Mouse (Mus musculus): ENCODE data around the gene Mcoln2. TPM values are rescaled to one million over a fixed set of nuclear protein-coding genes. Genes with fewer than 3 reads are reported as not detected.

Mcoln2 gene
- polyA plus RNA-seq, 1 experiment from 2014 or later: 0.59 TPM

- no peak within 1 kb of the TSS for H3K27ac ChIP-seq (ENCODE audit: low read depth, low read length)
- H3K4me3 ChIP-seq (ENCODE audit: low read length): peak within 1 kb of the TSS; percentile 12; the same call in 1 of the 2 replicates
- ATAC-seq: no peak
- peaks cover 6% of the 10 kb centered on the region for H3K4me1 ChIP-seq (ENCODE audit: control insufficient read depth, insufficient read depth, low read depth, low read length)
- no peak within 1 kb of the TSS for H3K9ac ChIP-seq (ENCODE audit: low read depth, low read length)
- no peaks in the 10 kb centered on the region for H3K9me3 ChIP-seq (ENCODE audit: control insufficient read depth, low read length)
- peaks cover 11% of the 10 kb centered on the region for H3K27me3 ChIP-seq (replicated peaks; ENCODE audit: control insufficient read depth, insufficient read depth, low read length)
- peak within 1 kb of the TSS; percentile 38 for H3K4me2 ChIP-seq (ENCODE audit: low read length)
- no peaks in the 10 kb centered on the region for H3K36me3 ChIP-seq (ENCODE audit: control insufficient read depth, insufficient read depth, low read length)
- 11% methylated on average over 34 of the region's 35 CpGs for WGBS
Observed at GRCm38 (mm10) chr3:146117258-146117996, 32.2 kb upstream of the Mcoln2 start, which contains the start of gene Mcoln3. Mcoln3 (plus strand) TSS chr3:146117450.

- H3K4me3 ChIP-seq (ENCODE audit: low read length): no peak overlapping the region
- H3K4me2 ChIP-seq (ENCODE audit: low read length): no peak overlapping the region
- H3K27me3 ChIP-seq (replicated peaks; ENCODE audit: control insufficient read depth, insufficient read depth, low read length): peaks cover 11% of the 10 kb centered on the region
- H3K36me3 ChIP-seq (ENCODE audit: control insufficient read depth, insufficient read depth, low read length): no peaks in the 10 kb centered on the region
- H3K9me3 ChIP-seq (ENCODE audit: control insufficient read depth, low read length): no peaks in the 10 kb centered on the region
- H3K9ac ChIP-seq (ENCODE audit: low read depth, low read length): no peak overlapping the region
- no peak overlapping the region for H3K27ac ChIP-seq (ENCODE audit: low read depth, low read length)
- ATAC-seq: no peak
- H3K4me1 ChIP-seq (ENCODE audit: control insufficient read depth, insufficient read depth, low read depth, low read length): peaks cover 6% of the 10 kb centered on the region
- 62% methylated on average over 9 of the region's 9 CpGs for WGBS
Observed at GRCm38 (mm10) chr3:146117997-146118457, 31.6 kb upstream of the Mcoln2 start.

GRCm38 (mm10) chr3:146121310-146122124, 28.1 kb upstream of the Mcoln2 start:
- H3K4me3 ChIP-seq (ENCODE audit: low read length): peak overlapping the region; percentile 11
- peaks cover 11% of the 10 kb centered on the region for H3K27me3 ChIP-seq (replicated peaks; ENCODE audit: control insufficient read depth, insufficient read depth, low read length)
- H3K27ac ChIP-seq (ENCODE audit: low read depth, low read length): no peak overlapping the region
- 11% methylated on average over 25 of the region's 25 CpGs for WGBS
- no peaks in the 10 kb centered on the region for H3K36me3 ChIP-seq (ENCODE audit: control insufficient read depth, insufficient read depth, low read length)
- H3K4me2 ChIP-seq (ENCODE audit: low read length): peak overlapping the region; percentile 47
- H3K9me3 ChIP-seq (ENCODE audit: control insufficient read depth, low read length): no peaks in the 10 kb centered on the region
- no peak for ATAC-seq
- peak overlapping the region; percentile 27; the same call in 1 of the 2 replicates for H3K9ac ChIP-seq (ENCODE audit: low read depth, low read length)
- peaks cover 6% of the 10 kb centered on the region for H3K4me1 ChIP-seq (ENCODE audit: control insufficient read depth, insufficient read depth, low read depth, low read length)

GRCm38 (mm10) chr3:146122125-146122420, 27.6 kb upstream of the Mcoln2 start:
- H3K4me2 ChIP-seq (ENCODE audit: low read length): no peak overlapping the region; the same call in 1 of the 2 replicates
- 55% methylated on average over 3 of the region's 3 CpGs for WGBS

GRCm38 (mm10) chr3:146122807-146123463, 26.7 kb upstream of the Mcoln2 start:
- Histone ChIP-seq H3K27me3 (replicated peaks; ENCODE audit: control insufficient read depth, insufficient read depth, low read length) (no peaks in the 10 kb centered on the region), H3K9ac (ENCODE audit: low read depth, low read length) (no peak overlapping the region), H3K4me2 (ENCODE audit: low read length) (no peak overlapping the region), H3K36me3 (ENCODE audit: control insufficient read depth, insufficient read depth, low read length) (no peaks in the 10 kb centered on the region), H3K27ac (ENCODE audit: low read depth, low read length) (no peak overlapping the region), H3K9me3 (ENCODE audit: control insufficient read depth, low read length) (no peaks in the 10 kb centered on the region), H3K4me1 (ENCODE audit: control insufficient read depth, insufficient read depth, low read depth, low read length) (peaks cover 6% of the 10 kb centered on the region), H3K4me3 (ENCODE audit: low read length) (no peak overlapping the region)
- ATAC-seq: no peak
- WGBS: 80% methylated on average over 8 of the region's 8 CpGs

More at GRCm38 (mm10) chr3:146122125-146122420, 27.6 kb upstream of the Mcoln2 start:
- Histone ChIP-seq H3K4me3 (ENCODE audit: low read length) (no peak overlapping the region), H3K36me3 (ENCODE audit: control insufficient read depth, insufficient read depth, low read length) (no peaks in the 10 kb centered on the region), H3K9me3 (ENCODE audit: control insufficient read depth, low read length) (no peaks in the 10 kb centered on the region), H3K27ac (ENCODE audit: low read depth, low read length) (no peak overlapping the region), H3K9ac (ENCODE audit: low read depth, low read length) (no peak overlapping the region), H3K27me3 (replicated peaks; ENCODE audit: control insufficient read depth, insufficient read depth, low read length) (peaks cover 6% of the 10 kb centered on the region), H3K4me1 (ENCODE audit: control insufficient read depth, insufficient read depth, low read depth, low read length) (peaks cover 6% of the 10 kb centered on the region)
- no peak for ATAC-seq

GRCm38 (mm10) chr3:146123464-146123825, 26.2 kb upstream of the Mcoln2 start:
- WGBS: 59% methylated on average over 9 of the region's 9 CpGs
- H3K27me3 ChIP-seq (replicated peaks; ENCODE audit: control insufficient read depth, insufficient read depth, low read length): no peaks in the 10 kb centered on the region
- peaks cover 6% of the 10 kb centered on the region for H3K4me1 ChIP-seq (ENCODE audit: control insufficient read depth, insufficient read depth, low read depth, low read length)
- 0 out of 2 replicates have a peak, but pooled peaks have one; percentile 52 for ATAC-seq
- no peaks in the 10 kb centered on the region for H3K9me3 ChIP-seq (ENCODE audit: control insufficient read depth, low read length)
- no peak overlapping the region for H3K4me3 ChIP-seq (ENCODE audit: low read length)
- H3K9ac ChIP-seq (ENCODE audit: low read depth, low read length): no peak overlapping the region
- H3K27ac ChIP-seq (ENCODE audit: low read depth, low read length): no peak overlapping the region
- no peak overlapping the region for H3K4me2 ChIP-seq (ENCODE audit: low read length)
- H3K36me3 ChIP-seq (ENCODE audit: control insufficient read depth, insufficient read depth, low read length): no peaks in the 10 kb centered on the region

- Histone ChIP-seq H3K27ac (ENCODE audit: low read depth, low read length) (no peak overlapping the region), H3K9me3 (ENCODE audit: control insufficient read depth, low read length) (no peaks in the 10 kb centered on the region), H3K4me1 (ENCODE audit: control insufficient read depth, insufficient read depth, low read depth, low read length) (no peaks in the 10 kb centered on the region), H3K9ac (ENCODE audit: low read depth, low read length) (no peak overlapping the region), H3K27me3 (replicated peaks; ENCODE audit: control insufficient read depth, insufficient read depth, low read length) (no peaks in the 10 kb centered on the region), H3K4me3 (ENCODE audit: low read length) (no peak overlapping the region), H3K4me2 (ENCODE audit: low read length) (no peak overlapping the region), H3K36me3 (ENCODE audit: control insufficient read depth, insufficient read depth, low read length) (no peaks in the 10 kb centered on the region)
- 72% methylated on average over 6 of the region's 6 CpGs for WGBS
- ATAC-seq: no peak
Observed at GRCm38 (mm10) chr3:146127205-146127604, 22.4 kb upstream of the Mcoln2 start.

GRCm38 (mm10) chr3:146134834-146135233, 14.8 kb upstream of the Mcoln2 start:
- WGBS: 78% methylated on average over 9 of the region's 9 CpGs
- no peak for ATAC-seq
- no peaks in the 10 kb centered on the region for H3K4me1 ChIP-seq (ENCODE audit: control insufficient read depth, insufficient read depth, low read depth, low read length)
- H3K9ac ChIP-seq (ENCODE audit: low read depth, low read length): no peak overlapping the region
- no peaks in the 10 kb centered on the region for H3K27me3 ChIP-seq (replicated peaks; ENCODE audit: control insufficient read depth, insufficient read depth, low read length)
- H3K9me3 ChIP-seq (ENCODE audit: control insufficient read depth, low read length): no peaks in the 10 kb centered on the region
- H3K27ac ChIP-seq (ENCODE audit: low read depth, low read length): no peak overlapping the region
- no peak overlapping the region for H3K4me2 ChIP-seq (ENCODE audit: low read length)
- no peak overlapping the region for H3K4me3 ChIP-seq (ENCODE audit: low read length)
- no peaks in the 10 kb centered on the region for H3K36me3 ChIP-seq (ENCODE audit: control insufficient read depth, insufficient read depth, low read length)

GRCm38 (mm10) chr3:146135417-146135816, 14.2 kb upstream of the Mcoln2 start:
- H3K27ac ChIP-seq (ENCODE audit: low read depth, low read length): no peak overlapping the region
- ATAC-seq: no peak
- H3K9me3 ChIP-seq (ENCODE audit: control insufficient read depth, low read length): no peaks in the 10 kb centered on the region
- no peaks in the 10 kb centered on the region for H3K27me3 ChIP-seq (replicated peaks; ENCODE audit: control insufficient read depth, insufficient read depth, low read length)
- H3K4me2 ChIP-seq (ENCODE audit: low read length): no peak overlapping the region
- no peaks in the 10 kb centered on the region for H3K36me3 ChIP-seq (ENCODE audit: control insufficient read depth, insufficient read depth, low read length)
- H3K4me1 ChIP-seq (ENCODE audit: control insufficient read depth, insufficient read depth, low read depth, low read length): no peaks in the 10 kb centered on the region
- whole genome bisulfite sequencing: 90% methylated on average over 2 of the region's 2 CpGs
- H3K9ac ChIP-seq (ENCODE audit: low read depth, low read length): no peak overlapping the region
- H3K4me3 ChIP-seq (ENCODE audit: low read length): no peak overlapping the region
